Mouse (Mus musculus) ES-Bruce4 (cell line): ENCODE results near the gene Nupr1. TPM values are rescaled to one million over a fixed set of nuclear protein-coding genes. Genes with fewer than 3 reads are reported as not detected.
A peak's percentile ranks its signal among the peaks of the same experiment; 100 is the strongest.

ENCODE experiments used
- H3K27ac ChIP-seq: 2 replicates; pipeline ENCODE4 v1.5.1; 2012; ENCODE audit warnings: low read length, inconsistent platforms; ENCODE audit not compliant: insufficient read depth
- H3K27me3 ChIP-seq: 2 replicates; pipeline ENCODE4 v1.6.1; 2012; ENCODE audit warnings: mild to moderate bottlenecking, low read length, inconsistent platforms; ENCODE audit not compliant: control insufficient read depth, poor library complexity, insufficient read depth, severe bottlenecking
- H3K36me3 ChIP-seq: 2 replicates; pipeline ENCODE4 v1.6.1; 2012; ENCODE audit warnings: inconsistent platforms, mild to moderate bottlenecking, low read length, moderate library complexity; ENCODE audit not compliant: control insufficient read depth, poor library complexity, insufficient read depth, severe bottlenecking
- H3K4me1 ChIP-seq: one replicate; pipeline ENCODE4 v1.8.1; 2011; ENCODE audit warnings: low read length; ENCODE audit not compliant: control insufficient read depth, insufficient read depth
- H3K4me3 ChIP-seq: 2 replicates; pipeline ENCODE4 v1.5.1; 2011; ENCODE audit warnings: low read depth, mild to moderate bottlenecking, low read length
- H3K9ac ChIP-seq: 2 replicates; pipeline ENCODE4 v1.6.1; 2012; ENCODE audit warnings: low read depth, mild to moderate bottlenecking, inconsistent platforms; ENCODE audit not compliant: poor library complexity, severe bottlenecking
- H3K9me3 ChIP-seq: replicated peaks from 2 replicates; pipeline ENCODE4 v1.6.1; 2012; ENCODE audit warnings: mild to moderate bottlenecking, low read length, inconsistent platforms; ENCODE audit not compliant: control insufficient read depth, poor library complexity, insufficient read depth, severe bottlenecking
- CTCF ChIP-seq: IDR thresholded peaks from one replicate; pipeline ENCODE4 v1.8.1; 2011; ENCODE audit warnings: low read depth, low read length
- EP300 ChIP-seq: IDR thresholded peaks from 2 replicates; pipeline ENCODE4 v1.6.1; 2011; ENCODE audit warnings: low read depth, low read length; ENCODE audit not compliant: insufficient read depth
- POLR2A ChIP-seq: IDR thresholded peaks from one replicate; pipeline ENCODE4 v1.8.1; 2011; ENCODE audit warnings: low read length; ENCODE audit not compliant: insufficient read depth
- polyA plus RNA-seq: library from polyadenylated mRNA; stranded (reverse); fragments of >200 nt; gene quantifications from 2 replicates; pipeline ENCODE4 v1.2.4, GENCODE M21; 2011; ENCODE audit warnings: low read depth; ENCODE audit not compliant: missing spikeins, insufficient read depth, insufficient read length

Gene Nupr1
- polyA plus RNA-seq, 1 experiment, result 13.6 TPM

DNA sequence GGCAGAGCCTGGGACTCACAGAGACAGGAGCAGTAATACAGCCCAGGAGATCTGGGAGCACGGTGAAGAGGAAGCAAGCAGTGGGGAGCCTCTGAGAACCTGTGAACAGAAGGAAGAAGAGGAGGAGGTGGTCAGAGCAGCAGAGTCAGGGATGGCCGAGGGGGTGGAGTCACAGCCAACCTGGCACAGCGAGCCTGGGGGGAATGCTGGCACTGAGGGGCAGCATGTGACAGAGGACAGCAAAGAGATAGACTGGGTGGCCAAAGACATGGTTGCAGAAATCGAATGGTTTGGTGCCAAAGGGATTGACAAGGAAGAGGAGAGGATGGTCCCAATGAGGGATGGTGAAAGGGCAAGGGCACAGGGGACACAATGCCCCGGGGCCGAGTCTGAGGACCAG, 44.9 kb downstream of the Nupr1 start, which contains the start of gene Cln3:
Cln3 (minus strand) TSS at position 101 of the 400 bp plus-strand sequence.
- Histone ChIP-seq H3K9ac (peak within 1 kb of the TSS; percentile 87; the same call in 1 of the 2 replicates), H3K4me1 (peaks cover 1% of the 10 kb centered on the region), H3K4me3 (no peak within 1 kb of the TSS), H3K27me3 (no peaks in the 10 kb centered on the region), H3K9me3 (no peaks in the 10 kb centered on the region), H3K27ac (no peak within 1 kb of the TSS), H3K36me3 (no peaks in the 10 kb centered on the region)
- TF ChIP-seq EP300 (no peak), POLR2A (no peak), CTCF (no peak)

DNA sequence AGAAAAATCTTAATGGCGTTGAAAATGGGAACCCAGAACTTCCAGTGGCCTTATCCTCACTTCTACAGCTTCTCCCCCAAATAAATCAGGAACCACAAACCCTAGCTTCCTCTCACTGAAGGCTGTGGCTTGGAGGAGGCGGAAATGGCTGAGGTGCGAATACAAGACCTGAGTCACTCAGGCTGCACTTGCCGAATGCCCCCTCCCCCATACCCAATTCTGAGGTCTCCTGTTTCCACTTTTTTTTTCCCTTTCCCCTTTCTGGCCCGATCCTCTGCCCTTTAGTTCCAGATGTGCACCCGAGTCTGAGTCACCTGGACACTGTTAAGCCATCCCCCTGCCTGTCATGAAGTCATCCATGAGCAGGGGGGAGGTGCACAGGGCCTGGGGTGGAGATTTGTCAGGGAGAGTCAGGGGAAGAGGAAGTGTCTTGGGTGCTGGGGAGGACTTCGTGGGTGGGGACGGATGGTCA, 46.1 kb downstream of the Nupr1 start, which contains the start of gene Apobr:
Apobr (plus strand) TSS at position 437 of the 472 bp plus-strand sequence.
- no peaks in the 10 kb centered on the region for H3K27me3 ChIP-seq
- TF ChIP-seq CTCF, result no peak
- no peak for TF ChIP-seq EP300
- no peak for TF ChIP-seq POLR2A
- H3K9me3 ChIP-seq, result no peaks in the 10 kb centered on the region
- peaks cover 1% of the 10 kb centered on the region for H3K4me1 ChIP-seq
- peak within 1 kb of the TSS; percentile 87 for H3K9ac ChIP-seq
- peak within 1 kb of the TSS; percentile 71 for H3K27ac ChIP-seq
- H3K4me3 ChIP-seq, result peak within 1 kb of the TSS; percentile 87
- H3K36me3 ChIP-seq, result no peaks in the 10 kb centered on the region; the same call in 1 of the 2 replicates

DNA sequence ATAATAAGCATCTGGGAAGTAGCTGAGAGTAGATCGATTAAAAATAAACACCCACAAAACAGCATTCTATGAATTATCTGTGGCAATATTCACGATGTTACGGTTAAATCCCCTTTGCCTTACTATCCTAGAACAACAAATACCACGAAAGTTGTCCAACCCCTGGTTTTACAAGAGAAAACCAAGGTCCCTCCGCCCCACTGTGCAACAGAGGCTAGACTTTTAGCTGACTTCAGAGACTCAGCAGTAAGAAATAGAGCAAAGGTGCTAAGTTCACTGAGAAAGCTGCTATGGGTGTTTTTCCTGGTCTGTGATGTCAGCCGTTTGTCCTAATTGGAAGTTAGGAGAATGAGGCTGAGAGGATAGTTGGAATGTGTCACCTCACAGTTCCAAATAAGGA, 46.9 kb downstream of the Nupr1 start:
- TF ChIP-seq CTCF (no peak), EP300 (no peak), POLR2A (no peak)
- Histone ChIP-seq H3K9ac (peak overlapping the region; percentile 87), H3K9me3 (no peaks in the 10 kb centered on the region), H3K4me1 (peaks cover 1% of the 10 kb centered on the region), H3K4me3 (peak overlapping the region; percentile 87), H3K27ac (peak overlapping the region; percentile 71), H3K36me3 (no peaks in the 10 kb centered on the region; the same call in 1 of the 2 replicates), H3K27me3 (no peaks in the 10 kb centered on the region)

DNA sequence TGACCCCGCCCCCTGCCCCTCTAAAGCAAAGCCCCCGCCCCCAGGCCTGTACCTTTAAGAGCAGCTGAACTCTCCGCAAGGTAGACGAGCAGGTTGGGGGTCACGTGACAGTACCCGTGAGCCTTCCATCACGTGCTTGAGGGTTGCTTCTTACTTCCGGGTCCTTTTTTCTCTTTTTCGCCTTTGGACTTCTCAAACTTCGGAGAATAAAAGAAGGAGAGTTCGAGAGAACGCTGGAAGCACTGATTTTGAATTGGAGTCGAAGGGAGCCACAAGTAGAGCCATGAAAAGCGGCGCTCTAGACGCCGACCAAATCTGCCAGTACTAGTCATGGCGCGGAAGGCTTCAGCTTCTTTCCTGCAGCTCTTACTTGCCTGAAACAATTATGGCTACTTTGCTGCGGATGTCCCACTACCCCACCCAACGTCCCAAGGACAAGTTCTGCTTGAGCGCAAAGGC, 47.4 kb downstream of the Nupr1 start:
- H3K9me3 ChIP-seq, result no peaks in the 10 kb centered on the region
- peaks cover 3% of the 10 kb centered on the region; the same call in 1 of the 2 replicates for H3K36me3 ChIP-seq
- peak overlapping the region; percentile 71 for H3K27ac ChIP-seq
- peak overlapping the region; percentile 87 for H3K4me3 ChIP-seq
- no peak for TF ChIP-seq EP300
- no peak for TF ChIP-seq POLR2A
- no peak for TF ChIP-seq CTCF
- H3K4me1 ChIP-seq, result peaks cover 1% of the 10 kb centered on the region
- H3K9ac ChIP-seq, result peak overlapping the region; percentile 87
- H3K27me3 ChIP-seq, result no peaks in the 10 kb centered on the region

DNA sequence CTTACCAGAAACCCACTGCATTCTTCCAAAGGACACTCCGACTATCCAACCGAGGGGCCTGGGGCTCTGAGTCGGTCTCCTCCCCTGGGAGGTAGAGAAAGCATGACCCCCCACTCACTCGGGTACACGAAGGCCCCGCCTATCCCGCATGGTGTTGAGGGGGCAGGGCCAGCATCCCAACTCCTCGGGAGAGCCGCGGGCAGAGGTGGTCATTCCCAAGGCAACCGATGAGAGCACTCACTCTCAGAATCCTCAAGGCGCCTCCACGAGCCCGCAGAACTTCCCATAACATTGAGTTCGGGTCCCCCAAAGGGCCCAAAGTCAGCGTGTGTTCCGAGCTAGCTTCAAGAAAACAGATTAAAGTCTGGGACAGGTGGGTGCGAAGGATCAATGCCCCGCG, 47.9 kb downstream of the Nupr1 start:
- peaks cover 6% of the 10 kb centered on the region; the same call in 1 of the 2 replicates for H3K36me3 ChIP-seq
- H3K27me3 ChIP-seq, result no peaks in the 10 kb centered on the region
- H3K4me1 ChIP-seq, result peaks cover 1% of the 10 kb centered on the region
- TF ChIP-seq CTCF, result no peak
- TF ChIP-seq POLR2A, result no peak
- TF ChIP-seq EP300, result no peak
- H3K9me3 ChIP-seq, result no peaks in the 10 kb centered on the region
- peak overlapping the region; percentile 87 for H3K4me3 ChIP-seq
- no peak overlapping the region for H3K27ac ChIP-seq
- peak overlapping the region; percentile 87 for H3K9ac ChIP-seq

DNA sequence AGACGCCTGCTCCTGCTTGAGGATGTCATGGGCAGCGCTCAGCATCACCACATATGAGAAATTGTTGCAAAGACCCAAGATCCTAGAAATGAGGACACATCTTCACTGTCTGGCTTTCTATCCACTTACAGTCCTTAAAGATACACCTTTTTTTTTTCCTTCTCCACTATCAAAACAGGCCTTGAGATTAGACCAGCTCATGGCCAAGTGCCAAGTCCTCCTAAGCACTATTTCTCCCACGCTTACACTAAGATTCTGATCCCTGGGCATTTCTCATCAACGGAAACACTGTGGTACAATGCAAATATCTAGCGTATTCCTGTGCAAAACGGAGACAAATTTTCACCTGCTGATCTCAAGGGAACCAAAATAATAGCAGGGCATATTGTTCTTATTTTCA, 49.0 kb downstream of the Nupr1 start:
- Histone ChIP-seq H3K27me3 (no peaks in the 10 kb centered on the region), H3K27ac (no peak overlapping the region), H3K36me3 (peaks cover 9% of the 10 kb centered on the region; the same call in 1 of the 2 replicates), H3K9ac (no peak overlapping the region), H3K4me3 (no peak overlapping the region), H3K4me1 (peaks cover 1% of the 10 kb centered on the region), H3K9me3 (no peaks in the 10 kb centered on the region)
- TF ChIP-seq CTCF, result no peak
- no peak for TF ChIP-seq EP300
- TF ChIP-seq POLR2A, result no peak
